Mouse (Mus musculus) gastrocnemius, postnatal 10 days (tissue): ENCODE results near the gene Plaa. TPM values are rescaled to one million over a fixed set of nuclear protein-coding genes. Genes with fewer than 3 reads are reported as not detected.
"Not testable (repeated sequence)": the region's sequence is repeated elsewhere in the genome, so short reads cannot be mapped to it uniquely, and the experiment has no call there.

Source experiments
- DNase-seq: peaks from one replicate; pipeline ENCODE4 v3.0.0; 2021; ENCODE audit warnings: mixed read lengths
- long read RNA-seq, 2 experiments: library from polyadenylated mRNA; stranded (forward); transcript quantifications; one replicate each; pipeline ENCODE4 v2.0.0; 2021
- total RNA-seq, 2 experiments: library from RNA; stranded (reverse); gene quantifications; 2 replicates each; pipeline ENCODE4 v1.2.3; 2021

The Plaa gene
- total RNA-seq: 10 to 100 TPM; 39.8 to 40.3 TPM
- long read RNA-seq, experiment 1, transcript Plaa-201 (14 exons, 2,784 nt): major isoform, 60 of 72 reads
- long read RNA-seq, experiment 1, partial matches to known transcripts: 3 of 72 reads
- long read RNA-seq, experiment 1, other reads (novel, unspliced or antisense): 9 of 72 reads
- long read RNA-seq, experiment 2, transcript Plaa-201 (14 exons, 2,784 nt): major isoform, 52 of 70 reads
- long read RNA-seq, experiment 2, partial matches to known transcripts: 4 of 70 reads
- long read RNA-seq, experiment 2, other reads (novel, unspliced or antisense): 14 of 70 reads

GRCm38 (mm10) chr4:94603031-94603629 is at the start of gene Plaa:
TSS of gene Plaa (minus strand) at chr4:94603244.
- DNase-seq: peak; percentile 84

GRCm38 (mm10) chr4:94650426-94651175 is 47.6 kb upstream of the Plaa start:
- DNase-seq: not testable (repeated sequence)

- no peak for DNase-seq
These were observed 46.9 kb upstream of the Plaa start, which contains the start of gene Lrrc19 for GRCm38 (mm10) chr4:94649920-94650319. TSS of gene Lrrc19 (minus strand) at chr4:94650144.

- DNase-seq: no peak
These were observed 40.1 kb upstream of the Plaa start for GRCm38 (mm10) chr4:94643141-94643540.

GRCm38 (mm10) chr4:94620077-94620476 is 17.0 kb upstream of the Plaa start:
- DNase-seq: no peak

GRCm38 (mm10) chr4:94614627-94615006 is 11.6 kb upstream of the Plaa start:
- DNase-seq: no peak

DNA sequence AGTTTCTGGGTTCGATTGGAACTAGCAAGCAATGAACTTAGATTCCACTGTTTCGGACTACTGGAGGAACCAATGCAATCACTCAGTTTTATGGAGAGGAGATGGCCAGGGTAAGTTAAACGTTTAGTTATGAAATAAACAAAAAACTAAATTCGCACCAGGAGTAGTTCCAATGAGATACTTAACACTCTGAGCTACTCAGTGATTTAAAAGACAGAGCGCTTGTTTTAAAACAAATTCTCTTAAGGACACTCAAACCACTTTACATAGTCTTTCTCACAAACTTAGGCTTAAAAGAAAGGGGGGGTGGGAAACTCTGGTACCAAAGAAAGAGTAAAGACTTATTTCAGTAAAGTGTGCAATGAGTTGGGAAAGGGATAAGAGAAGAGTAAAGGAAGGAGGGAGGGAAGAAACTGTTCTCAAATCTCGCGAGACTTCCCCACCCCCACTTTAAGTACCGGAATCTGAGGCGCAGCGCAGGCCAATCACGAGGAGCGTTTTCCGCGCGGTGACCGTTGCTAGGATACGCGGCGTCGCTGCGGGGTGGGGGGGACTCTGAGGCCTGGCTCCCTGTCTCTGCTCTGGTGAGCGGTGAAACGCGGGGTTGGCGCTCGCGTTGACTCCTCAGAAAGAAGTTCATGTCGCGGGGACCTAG is 11.1 kb upstream of the Plaa start, which contains the start of gene Ift74:
Gene Ift74, plus strand, starts transcription at position 520 of the 655 bp plus-strand sequence.
- peak; percentile 93 for DNase-seq

DNA sequence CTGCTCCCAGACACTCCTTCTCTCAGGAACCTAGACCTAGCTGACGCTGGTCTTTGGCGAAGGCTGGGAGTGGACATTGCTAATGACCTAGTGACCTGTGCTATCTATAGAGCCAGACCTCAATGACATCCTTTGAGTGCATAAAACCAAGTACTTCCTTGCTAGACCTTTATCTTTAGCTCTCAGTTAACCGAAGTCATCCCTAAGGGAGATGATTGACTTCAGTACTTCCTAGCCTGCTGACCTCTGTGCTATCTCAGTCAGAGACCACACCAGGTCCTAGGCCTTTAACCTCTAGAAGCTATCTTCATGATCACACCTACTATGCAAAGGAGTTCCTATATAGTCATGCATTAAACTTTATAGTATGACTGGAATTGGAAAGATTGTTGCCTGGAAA is 7.3 kb upstream of the Plaa start:
- no peak for DNase-seq

DNA sequence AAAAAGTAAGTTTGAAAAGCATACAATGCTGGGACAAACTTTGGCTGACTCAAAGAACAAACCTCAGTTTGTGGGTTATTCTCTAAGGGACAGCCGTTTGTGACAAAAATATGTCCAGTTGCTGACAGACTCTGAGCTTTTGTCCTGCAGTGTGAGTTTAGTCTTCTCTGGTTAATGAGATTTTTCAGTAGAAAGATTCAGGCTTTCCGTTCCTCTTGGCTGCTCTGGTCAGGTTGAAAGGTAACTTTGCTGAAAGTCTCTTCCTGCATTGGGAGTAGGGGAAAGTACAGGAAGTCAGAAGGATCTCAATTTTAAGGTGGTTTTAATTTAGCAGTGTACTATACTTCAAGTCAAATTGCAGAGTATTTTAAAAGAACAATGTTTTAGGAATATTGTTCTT is 2.5 kb upstream of the Plaa start:
- no peak for DNase-seq

- DNase-seq: no peak
These were observed 1.5 kb upstream of the Plaa start for GRCm38 (mm10) chr4:94604452-94605019.

DNA sequence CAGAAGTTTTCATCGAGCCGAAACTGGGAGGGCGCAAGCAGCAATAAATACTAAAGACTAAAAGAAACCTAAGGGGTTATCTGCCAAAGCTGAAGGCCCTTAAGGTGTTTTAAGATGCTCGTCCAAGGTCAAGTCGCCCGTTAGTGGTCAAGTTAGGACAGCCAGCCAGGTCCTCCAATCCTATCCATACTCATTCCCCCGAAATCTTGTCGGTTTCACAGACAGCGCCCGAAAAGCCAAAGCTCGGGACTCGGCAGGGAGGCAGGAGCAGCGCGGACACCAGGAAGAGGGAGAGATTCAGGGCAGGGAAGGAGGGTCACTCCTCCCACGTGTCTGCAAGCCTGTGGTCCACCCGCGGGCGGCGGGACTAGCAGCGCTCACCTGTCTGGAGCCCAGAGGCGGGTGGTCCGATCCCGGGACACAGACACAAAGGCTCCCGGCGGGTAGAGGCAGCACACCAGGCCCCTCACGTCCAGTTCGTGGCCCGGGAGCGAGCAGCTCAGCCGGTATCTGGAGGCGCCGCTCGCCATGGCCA is 481 bp downstream of the Plaa start:
- DNase-seq: no peak

GRCm38 (mm10) chr4:94601395-94601794 is 1.6 kb downstream of the Plaa start:
- DNase-seq: no peak

- no peak for DNase-seq
These were observed 10.3 kb downstream of the Plaa start for GRCm38 (mm10) chr4:94592709-94593108.

GRCm38 (mm10) chr4:94591765-94592381 is 11.2 kb downstream of the Plaa start:
- no peak for DNase-seq

- DNase-seq: no peak
These were observed 30.4 kb downstream of the Plaa start for GRCm38 (mm10) chr4:94572677-94573076.

DNA sequence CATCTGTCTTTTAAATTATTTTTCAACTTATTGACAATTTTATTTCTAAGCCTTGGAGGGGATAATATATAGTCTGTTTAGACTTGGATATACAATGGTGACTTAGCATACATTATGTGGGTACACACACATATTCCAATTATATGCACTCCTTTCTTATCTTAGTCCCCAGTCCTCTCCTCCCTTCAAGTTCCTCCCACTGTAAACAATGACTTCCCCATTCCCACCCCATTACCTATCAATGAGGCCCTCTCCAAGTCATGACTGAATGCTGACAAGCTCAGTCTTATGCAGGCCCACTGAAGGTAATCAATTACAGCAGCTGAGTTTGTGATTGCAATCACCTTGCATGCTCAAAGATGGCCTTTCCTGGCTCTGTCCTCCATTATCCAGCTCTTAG is 38.7 kb downstream of the Plaa start:
- no peak for DNase-seq

DNA sequence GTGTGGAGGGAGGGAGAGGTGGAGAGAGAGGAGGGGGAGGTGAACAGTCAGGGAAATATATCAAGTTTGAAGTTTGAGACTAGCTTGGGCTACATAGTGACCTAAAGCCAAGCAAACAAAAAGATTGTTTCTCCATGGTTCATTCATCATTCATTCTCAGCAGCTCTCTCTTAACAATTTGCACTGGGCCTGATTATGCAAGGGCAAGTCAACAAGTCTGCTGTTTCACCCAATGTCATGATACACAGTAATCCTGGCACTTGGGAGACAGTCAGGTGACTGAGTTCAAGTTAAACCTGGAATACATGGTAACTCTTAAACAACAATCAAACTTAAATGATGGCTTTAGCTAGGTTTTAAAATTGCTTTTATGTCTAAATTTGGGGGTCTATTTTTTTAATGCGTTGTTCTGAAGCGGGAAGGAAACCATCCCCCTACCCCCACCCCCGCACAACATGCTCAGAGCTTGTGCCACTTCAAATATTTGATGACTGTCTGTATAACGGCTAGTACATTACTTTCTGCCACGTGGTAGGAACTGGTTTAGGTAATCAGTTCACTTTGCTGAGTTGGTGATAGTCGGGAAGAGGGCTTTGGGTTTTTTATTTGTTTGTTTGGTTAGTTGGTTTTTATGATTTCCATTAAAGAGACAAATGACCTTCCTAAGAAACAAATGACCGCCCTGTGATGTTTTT is 40.9 kb downstream of the Plaa start:
- DNase-seq: no peak

GRCm38 (mm10) chr4:94560316-94560715 is 42.7 kb downstream of the Plaa start:
- DNase-seq: no peak

- DNase-seq: no peak
These were observed 43.8 kb downstream of the Plaa start for GRCm38 (mm10) chr4:94559266-94559665.

DNA sequence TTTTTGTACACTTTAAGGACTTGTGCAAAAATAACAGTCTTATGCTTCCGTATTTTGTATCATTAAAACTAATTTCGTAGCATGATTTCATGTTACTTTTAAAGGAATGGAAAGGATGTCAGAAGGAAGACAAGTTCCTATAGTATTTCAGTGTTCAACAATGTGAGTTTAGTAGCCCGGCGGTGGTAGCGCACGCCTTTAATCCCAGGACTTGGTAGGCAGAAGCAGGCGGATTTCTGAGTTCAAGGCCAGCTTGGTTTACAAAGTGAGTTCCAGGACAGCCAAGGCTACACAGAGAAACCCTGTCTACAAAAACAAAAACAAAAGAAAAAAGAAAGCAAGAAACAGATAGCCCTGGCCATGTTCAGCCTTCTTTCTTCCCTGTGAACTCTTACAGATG is 45.9 kb downstream of the Plaa start:
- no peak for DNase-seq
